Mouse (Mus musculus) left cerebral cortex, postnatal 14 days (tissue): Measurements from ENCODE around the gene Ate1. TPM values are rescaled to one million over a fixed set of nuclear protein-coding genes. Genes with fewer than 3 reads are reported as not detected.
"Not testable (repeated sequence)": the region's sequence is repeated elsewhere in the genome, so short reads cannot be mapped to it uniquely, and the experiment has no call there.

ENCODE experiments used
- DNase-seq, 2 experiments: peaks; one replicate each; pipeline ENCODE4 v3.0.0; 2021 to 2022; ENCODE audit warnings: low spot score in 2 of 2, mixed read lengths in 1 of 2
- intact Hi-C: fragments of 180-260 bp; cut with DNase I; formaldehyde crosslinking; loops from one replicate; pipeline ENCODE4 v1.15.1; 2025
- total RNA-seq, 2 experiments: library from RNA; stranded (reverse); gene quantifications; 2 replicates each; pipeline ENCODE4 v1.2.3; 2021

The Ate1 gene
- total RNA-seq, 2 experiments from 2014 or later, result 52.2 to 54.0 TPM

DNA sequence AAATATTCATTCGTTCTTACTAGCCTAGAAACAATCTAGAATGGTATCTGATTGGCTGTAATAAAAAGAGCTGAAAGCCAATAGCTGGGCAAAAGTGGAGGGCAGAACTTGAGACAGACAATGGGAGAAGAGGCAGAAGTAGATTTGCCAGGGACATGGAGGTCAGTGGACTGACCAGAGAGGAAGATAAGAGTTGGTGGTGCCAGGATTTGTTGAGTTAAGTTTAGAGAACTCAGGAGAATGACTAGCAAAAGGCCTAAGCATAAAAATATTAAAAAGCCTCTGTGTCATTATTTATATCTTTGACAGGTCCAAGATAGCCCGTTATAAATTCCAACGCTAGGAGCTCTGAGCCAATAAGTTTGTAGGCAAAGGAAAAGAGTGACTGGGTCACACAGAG, 65.9 kb downstream of the Ate1 start:
- intact Hi-C loops, result no loop called here
- DNase-seq, result no peak

DNA sequence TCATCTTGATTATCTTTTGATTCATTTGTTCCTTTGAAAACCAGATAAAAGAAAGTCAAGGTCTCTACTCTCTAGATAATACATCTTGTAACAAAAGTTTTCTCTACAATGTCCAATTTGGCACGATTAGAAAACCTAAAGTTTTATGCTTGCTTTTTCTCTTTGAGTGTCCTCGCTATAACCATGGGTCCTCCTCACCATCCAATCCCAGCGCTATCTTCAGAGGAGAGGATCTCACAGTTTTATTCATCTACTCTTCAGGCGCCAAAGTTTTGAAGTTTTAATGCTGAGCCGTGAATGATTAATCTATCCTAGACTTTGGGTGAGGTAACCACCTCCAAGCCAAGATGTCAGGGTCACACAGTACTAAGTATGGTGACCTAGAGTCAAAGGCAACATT, 84.4 kb downstream of the Ate1 start:
- no peak for DNase-seq
- intact Hi-C loops, result no loop called here

DNA sequence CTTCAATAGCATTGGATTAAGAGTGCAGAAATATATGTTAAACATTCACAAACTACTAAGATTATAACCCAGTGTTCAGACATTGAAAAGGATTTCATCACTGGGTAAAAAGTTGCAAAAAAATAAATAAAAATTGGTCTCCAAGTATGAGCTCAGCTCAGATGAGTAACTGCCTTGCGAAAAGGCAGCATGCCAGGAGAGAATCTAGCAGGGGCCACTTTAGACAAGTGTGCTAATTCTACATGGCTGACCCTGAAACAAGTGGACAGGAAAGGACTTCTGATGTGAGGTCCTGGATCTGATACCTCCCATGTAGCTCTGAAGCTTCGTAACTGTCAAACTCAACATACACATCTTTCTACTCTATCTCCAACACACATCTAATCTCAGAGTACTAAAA, 88.0 kb downstream of the Ate1 start:
- DNase-seq, result no peak
- intact Hi-C loops, result no loop called here

DNA sequence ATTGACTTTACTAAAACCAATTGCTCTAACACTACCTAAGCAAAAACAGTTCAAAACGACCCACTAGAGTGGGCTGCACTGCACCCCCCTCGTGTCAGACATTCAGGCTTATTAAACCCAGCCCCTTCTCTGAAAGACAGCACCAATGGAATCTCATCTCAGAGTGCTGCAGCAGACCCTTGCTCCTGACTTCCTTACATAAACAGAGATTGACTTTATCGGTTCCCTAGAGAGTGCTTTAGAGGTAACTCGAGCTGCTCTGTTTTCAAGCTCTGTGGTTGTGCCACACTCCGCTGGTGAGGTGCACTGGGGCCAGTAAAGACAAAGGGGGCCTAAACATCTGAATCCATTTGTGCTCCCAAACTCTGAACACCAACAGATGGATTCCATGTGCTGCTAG, 93.6 kb downstream of the Ate1 start:
- intact Hi-C loops, result no loop called here

DNA sequence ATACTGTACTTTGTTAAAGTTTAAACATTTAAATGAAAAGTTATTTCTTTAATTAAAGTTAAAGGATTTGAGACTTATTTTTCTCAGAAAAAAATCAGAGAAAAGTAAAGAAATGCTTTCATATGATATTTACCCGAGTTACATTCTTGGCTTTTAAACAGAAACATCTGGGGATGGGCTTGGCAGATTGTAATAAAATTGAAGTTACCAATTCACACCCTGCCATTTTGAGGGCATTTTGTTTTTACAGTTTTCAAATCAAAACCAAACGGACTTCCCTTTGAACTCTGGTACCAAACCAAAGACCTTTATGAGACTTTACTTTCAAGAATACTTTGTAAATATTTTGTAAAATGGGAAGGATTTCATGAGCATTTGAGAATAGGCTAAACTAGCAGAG, 94.2 kb downstream of the Ate1 start:
- no peak for DNase-seq

More for the DNA sequence above, 93.6 kb downstream of the Ate1 start:
- no peak for DNase-seq

DNA sequence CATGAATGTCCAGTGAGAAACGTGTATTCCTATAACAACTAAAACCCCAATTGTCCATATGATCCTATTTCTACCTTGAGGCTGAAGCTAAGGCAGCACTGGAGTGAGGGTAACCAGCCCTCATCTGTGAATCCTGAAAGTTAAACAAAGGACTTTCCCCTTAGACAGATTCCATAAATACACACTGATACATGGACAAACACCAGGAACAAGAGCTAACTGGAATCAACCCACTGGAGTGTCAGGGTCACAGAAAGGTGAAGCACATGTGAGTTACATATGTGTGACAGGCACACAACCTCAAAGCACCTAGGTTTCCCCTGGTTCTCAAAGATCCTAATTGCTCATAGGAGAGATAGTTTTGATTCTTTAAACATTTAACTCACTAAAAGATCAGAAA, 100.2 kb downstream of the Ate1 start:
- DNase-seq, result no peak
- intact Hi-C loops, result no loop called here

More for the DNA sequence above, 94.2 kb downstream of the Ate1 start:
- intact Hi-C loops, result no loop called here

DNA sequence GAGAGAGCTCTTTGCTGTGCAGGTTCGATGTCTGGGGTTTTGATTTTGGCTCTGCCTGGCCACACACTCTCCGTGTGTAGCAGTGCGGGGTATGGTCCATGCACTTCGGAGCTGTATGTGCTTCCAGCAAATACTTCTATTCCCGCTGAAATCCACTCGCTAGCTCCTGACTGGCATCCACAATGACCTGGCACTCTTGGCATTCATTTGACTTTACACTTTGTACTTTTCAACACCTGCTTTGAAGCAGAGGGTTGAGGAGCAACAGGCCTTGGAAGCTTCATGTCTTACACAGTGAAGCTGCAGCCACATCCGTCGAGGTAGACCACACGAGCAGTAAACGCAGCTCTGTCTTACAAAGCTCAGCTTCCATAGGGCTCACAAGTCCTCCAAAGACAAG, 112.5 kb downstream of the Ate1 start:
- intact Hi-C loops, result no loop called here
- DNase-seq, result no peak

DNA sequence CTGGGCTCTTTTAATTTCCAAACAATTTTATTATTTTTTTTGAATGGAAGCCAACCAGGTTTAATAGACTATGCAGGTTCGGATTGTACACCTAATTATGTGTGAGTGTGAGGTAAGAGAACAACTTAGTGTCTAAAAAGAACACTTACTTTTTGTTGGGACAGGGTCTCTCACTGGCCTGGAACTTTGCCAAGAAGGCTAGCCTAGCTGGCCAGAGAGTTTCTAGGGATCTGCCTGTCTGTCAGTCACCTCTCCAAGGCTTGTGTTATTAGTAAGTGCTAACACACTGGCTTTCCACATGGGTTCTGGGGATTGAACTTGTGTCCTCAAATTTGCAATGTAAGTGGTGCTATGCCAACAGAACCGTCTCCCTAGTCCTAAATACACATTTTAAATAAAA, 116.8 kb downstream of the Ate1 start:
- intact Hi-C loops, result no loop called here
- DNase-seq, result no peak

DNA sequence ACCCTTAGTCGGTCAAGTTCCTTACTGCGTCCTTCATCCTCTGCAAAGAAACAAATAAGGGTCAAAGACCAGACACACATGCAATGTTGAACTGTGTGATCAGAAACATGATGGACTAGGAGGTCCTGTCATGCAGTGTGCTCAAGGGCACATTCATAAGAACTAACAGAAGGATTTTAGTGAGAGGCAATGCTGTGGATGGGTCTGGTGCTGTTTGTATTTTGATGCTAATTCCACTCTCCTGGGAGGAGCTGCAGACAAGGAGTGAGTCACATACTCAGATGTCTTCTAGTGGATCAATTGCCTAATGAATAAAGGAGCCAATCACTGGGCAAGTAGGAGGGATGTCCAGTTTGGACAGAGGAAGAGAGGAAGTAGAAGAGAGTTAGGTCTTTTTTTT, 125.5 kb downstream of the Ate1 start:
- intact Hi-C loops, result no loop called here

DNA sequence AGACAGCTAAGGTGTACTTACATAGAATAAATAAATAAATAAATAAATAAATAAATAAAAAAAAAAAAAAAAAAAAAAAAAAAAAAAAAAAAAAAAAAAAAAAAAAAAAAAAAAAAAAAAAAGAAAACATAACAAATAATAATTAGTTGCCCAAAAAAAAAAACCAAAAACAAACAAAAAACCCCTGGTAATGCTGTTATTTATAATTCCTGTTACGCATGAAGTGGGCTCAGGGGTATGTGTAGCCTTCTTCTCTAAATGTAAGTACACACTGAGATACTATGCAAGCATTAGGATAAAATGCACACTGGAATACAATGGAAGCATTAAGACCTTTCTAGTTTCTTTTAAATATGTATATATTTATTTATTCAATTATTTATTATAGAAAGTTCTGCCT, 130.1 kb downstream of the Ate1 start:
- intact Hi-C loops, DNase-seq: not testable (repeated sequence)

More for the DNA sequence above, 125.5 kb downstream of the Ate1 start:
- DNase-seq, result no peak

DNA sequence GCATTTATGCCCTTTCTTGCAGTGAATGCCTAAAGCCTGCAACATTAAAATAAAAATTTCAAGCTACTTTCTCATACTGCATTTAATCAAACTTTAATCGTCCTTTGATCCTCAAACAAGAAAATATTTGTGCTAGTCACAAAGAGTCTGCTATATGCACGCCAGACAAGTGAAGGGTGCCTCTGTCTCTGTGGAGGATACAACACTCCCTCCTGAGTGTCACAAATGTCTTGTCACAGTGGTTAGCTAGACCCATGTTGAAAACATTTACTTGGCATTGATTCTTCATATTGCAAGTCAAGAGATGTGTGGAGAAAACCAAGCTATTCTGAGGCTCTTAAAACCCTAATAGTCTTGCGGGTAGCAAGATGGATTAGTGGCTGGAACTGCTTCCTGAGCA, 133.9 kb downstream of the Ate1 start:
- DNase-seq, result no peak
- intact Hi-C loops, result no loop called here

DNA sequence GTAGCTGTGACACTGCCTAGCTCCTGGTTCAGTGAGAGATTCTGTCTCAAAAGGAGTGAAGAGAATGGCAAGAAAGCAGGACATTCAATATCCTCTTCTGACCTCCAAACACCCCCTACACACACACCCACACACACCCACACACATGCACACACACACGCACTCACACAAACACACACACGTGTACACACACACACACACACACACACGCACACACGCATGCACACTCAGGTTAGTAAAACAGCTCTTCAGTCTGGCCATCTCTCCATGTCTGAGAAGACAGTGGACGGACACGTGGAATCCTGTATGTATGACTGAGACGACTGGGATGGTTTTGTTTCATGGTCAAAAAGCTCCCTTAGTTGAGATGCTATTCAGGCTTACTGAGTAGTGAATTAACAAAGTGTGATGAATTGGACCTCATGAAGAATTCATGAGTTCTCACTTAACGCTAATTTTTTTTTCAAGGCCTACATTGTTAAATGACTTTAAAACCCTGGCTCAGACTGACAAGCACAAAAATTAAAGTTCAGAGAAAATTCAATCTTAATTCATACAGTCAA, 134.4 kb downstream of the Ate1 start:
- no peak for DNase-seq
- intact Hi-C loops, result no loop called here

DNA sequence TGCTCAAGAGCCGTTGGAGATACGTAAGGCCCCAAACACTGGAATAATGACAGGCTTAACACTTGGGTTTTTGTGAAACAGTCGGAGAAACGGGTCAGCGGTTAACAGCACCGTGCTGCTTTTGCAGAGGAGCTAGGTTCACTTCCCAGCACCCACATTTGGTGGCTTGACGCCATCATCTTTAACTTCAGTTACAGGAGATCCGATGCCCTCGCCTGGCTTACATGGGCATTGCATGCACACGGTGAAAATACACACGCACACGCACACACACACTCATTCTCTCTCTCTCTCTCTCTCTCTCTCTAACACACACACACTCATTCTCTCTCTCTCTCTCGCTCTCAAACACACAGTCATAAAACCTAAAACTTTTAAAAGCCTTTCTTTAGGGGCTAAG, 138.0 kb downstream of the Ate1 start:
- intact Hi-C loops, result loop anchor here (5.0 kb wide), 1 partner anchor 730 kb away; no protein-coding TSS in a partner anchor
- peak in 1 of 2 experiments; percentile 29 for DNase-seq

DNA sequence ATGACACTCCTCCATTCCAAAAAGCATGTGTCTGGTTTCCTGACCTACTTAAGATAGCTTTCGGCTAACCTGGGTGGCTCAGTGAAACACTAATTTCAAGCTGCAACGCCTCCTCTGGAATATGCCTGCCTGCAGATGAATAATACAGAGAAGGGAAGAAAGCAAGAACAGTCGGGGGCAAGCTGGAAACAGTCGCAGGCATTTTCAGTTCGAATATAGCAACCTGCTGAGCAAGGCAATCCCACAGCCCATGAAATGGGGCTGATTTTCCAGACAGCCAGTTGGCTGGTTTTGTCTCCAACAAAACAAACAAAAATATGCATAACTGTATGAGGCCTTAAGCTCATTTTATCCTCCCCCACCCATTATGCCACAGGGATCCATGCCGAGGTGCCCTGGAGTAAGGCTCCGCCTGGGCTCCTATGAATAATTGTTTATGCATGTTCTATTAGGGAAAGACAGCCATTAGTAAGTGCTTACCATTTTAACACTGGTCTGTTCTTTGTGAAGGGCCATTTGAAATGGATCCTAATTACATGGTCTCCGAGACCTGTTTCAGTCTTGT, 138.7 kb downstream of the Ate1 start:
- intact Hi-C loops, result loop anchor here (5.0 kb wide), 1 partner anchor 729 kb away; no protein-coding TSS in a partner anchor
- peak; percentile 26 to 37 for DNase-seq

DNA sequence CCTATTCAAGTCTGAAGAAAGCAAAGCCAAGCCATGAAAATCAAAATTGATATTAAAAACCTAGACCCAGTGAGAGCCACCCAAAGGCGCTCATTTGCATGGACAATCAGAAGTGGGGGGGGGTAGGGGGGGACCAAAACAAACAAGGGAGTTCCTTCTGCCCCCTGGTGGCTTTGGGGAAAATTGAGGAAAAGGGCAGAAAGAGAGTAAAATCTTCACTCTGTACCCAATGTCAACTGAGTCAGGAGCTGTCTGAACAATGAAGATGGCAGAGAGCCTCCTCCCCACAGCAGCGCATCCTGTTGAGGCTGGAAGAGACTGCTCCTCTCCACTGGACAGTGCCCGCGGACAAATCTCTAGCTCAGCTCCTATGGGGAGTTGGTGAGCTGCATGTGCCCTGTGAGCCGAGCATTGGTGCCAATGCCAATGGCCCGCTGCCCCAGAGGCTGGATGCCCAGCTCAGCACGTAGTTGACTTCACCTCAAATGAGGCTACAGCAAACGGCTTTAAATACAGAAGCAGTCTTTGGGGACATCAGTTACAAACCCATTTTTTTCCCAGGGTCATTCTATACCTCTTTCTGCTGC, 139.3 kb downstream of the Ate1 start:
- intact Hi-C loops, result loop anchor here (5.0 kb wide), 1 partner anchor 729 kb away; no protein-coding TSS in a partner anchor
- peak in 1 of 2 experiments; percentile 13 for DNase-seq

DNA sequence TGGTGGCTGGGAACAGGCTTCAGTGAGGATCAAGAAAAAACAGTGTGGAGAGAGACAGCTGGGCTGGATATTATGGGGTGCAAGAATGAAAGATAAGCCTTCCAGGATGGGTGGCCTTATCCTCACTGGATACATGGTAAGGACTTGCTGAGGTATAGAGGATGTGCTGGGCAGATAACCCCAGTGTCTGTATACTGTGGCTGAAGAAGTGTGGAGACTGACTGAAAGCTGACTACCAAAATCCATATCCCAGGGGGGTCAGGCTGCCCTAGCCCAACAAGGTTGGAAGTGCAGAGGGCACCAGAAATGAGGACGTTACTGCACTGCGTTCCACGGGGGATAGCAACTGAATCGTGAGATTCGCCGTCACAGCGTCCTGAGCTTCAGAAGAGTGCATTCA, 139.8 kb downstream of the Ate1 start:
- intact Hi-C loops, result loop anchor here (5.0 kb wide), 1 partner anchor 728 kb away; no protein-coding TSS in a partner anchor
- no peak for DNase-seq

DNA sequence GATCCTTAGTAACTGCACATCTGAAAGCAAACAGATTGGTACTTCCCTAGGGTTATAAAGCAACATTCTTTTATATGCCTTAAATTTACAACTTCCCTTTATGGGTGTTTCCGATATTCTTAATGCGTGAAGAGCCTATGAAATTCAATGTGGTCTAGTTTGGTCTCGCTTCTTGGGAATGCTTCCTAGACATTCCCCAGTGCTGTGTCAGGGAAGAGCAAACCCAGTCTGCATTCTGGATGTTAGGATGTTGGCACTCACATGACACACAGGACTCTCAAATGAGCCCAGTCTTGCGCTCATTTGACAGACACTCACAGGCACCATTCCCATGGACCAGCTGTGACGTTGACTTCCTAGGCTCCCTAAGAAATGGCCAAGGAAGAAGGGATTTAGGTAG, 140.3 kb downstream of the Ate1 start:
- intact Hi-C loops, result loop anchor here (5.0 kb wide), 2 partner anchors 108 to 728 kb away; no protein-coding TSS in a partner anchor
- no peak for DNase-seq

DNA sequence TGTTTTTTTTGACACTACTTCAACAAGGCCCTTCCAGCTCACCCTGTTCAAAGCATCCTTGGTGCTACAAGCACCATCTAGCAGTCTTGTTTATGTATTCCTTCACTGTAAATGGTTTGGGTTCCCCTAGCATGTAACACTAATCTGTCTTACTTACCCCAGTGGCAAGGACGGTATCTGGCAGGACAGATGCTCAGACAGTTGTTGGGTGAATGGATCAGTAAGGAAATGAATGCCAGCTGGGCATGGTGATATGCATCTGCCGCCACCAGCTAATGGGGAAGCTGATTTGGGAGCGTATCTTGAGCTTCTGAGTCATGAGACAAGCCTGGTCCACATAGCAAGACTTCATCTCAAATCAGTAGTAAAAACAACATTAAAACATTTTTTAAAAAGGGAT, 141.9 kb downstream of the Ate1 start:
- DNase-seq, result no peak
- intact Hi-C loops, result loop anchor here (5.0 kb wide), 1 partner anchor 106 kb away; no protein-coding TSS in a partner anchor

DNA sequence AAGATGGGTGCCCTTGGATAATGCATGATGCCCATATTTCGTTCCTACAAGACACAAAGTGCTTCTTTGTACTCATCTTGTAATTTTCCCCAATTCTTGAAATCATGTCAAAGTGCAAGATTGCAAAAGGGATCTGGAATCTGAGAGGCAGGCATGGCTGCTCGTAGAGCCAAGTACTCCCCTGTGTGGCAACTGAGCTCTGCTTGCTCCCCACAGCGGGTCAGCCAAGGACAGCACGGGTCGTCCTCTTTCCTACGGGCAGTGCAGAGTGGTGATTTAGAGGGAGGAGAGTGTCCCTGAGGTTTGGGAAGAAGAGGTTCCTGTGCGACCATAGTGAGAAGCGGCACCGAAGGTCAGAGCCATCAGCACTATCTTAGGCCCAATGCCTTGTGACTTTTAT, 145.9 kb downstream of the Ate1 start:
- intact Hi-C loops, result no loop called here
- no peak for DNase-seq

DNA sequence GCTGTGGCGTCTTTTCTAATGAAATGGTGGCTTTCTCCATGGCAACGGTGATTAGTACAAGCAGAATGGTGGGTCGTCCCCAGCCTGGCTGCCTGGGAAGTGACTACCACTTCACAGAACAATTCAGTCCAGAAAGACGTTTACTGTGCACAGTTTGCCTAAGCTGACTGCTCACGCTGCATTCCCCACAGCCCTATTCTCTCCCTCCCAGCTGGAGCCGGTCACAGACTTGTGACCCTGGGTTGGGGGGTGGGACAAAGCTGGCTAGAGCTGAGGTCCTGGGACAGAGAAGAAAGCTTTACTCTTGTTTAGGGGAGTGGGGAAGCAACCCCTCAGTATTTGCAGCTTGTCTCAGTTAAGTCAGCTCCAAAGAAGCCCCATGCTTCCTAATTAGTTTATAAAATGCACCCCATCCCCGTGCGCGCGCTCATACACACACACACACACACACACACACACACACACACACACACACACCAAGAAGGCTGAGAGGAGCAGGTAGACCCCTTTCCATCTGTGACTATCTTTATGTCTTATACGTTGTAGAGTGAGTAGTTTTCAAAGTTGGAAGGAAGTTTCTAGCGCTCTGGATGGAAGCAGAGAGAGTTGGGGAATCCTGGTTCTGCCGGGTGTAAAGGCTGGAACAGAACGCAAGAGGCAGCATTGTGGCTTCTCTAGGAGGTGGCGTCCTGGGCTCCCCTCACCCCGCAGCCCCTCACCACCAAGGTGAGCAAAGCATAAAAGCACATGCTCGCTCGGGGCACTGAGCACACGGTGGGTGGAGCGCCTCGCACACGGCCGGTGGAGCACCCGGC, 151.1 kb downstream of the Ate1 start:
- intact Hi-C loops, result no loop called here
- DNase-seq, result no peak
